Mouse (Mus musculus) neural tube, embryonic 12.5 days (tissue): ENCODE data around the gene Rhbdd1. TPM values are rescaled to one million over a fixed set of nuclear protein-coding genes. Genes with fewer than 3 reads are reported as not detected.

ENCODE experiments used
- ATAC-seq: fragments of 200-750 bp; cut with Nextera tagmentation; 2 replicates; pipeline ENCODE4 v1.8.0; 2017; ENCODE audit warnings: low read depth, mild to moderate bottlenecking, moderate TSS enrichment, moderate library complexity; ENCODE audit not compliant: low FRiP score
- H3K27ac ChIP-seq: fragments of 300-500 bp; sonication (generic); 2 replicates; pipeline ENCODE4 v1.5.1; 2016
- H3K27me3 ChIP-seq: fragments of 300-500 bp; sonication (generic); replicated peaks from 2 replicates; pipeline ENCODE4 v1.6.1; 2016; ENCODE audit warnings: mild to moderate bottlenecking
- H3K36me3 ChIP-seq: fragments of 300-500 bp; sonication (generic); 2 replicates; pipeline ENCODE4 v1.6.1; 2016; ENCODE audit warnings: mild to moderate bottlenecking
- H3K4me1 ChIP-seq: fragments of 300-500 bp; sonication (generic); 2 replicates; pipeline ENCODE4 v1.6.1; 2016
- H3K4me2 ChIP-seq: fragments of 300-500 bp; sonication (generic); replicated peaks from 2 replicates; pipeline ENCODE4 v1.6.1; 2016; ENCODE audit warnings: mild to moderate bottlenecking
- H3K4me3 ChIP-seq: fragments of 300-500 bp; sonication (generic); 2 replicates; pipeline ENCODE4 v1.5.1; 2016
- H3K9ac ChIP-seq: fragments of 300-500 bp; sonication (generic); 2 replicates; pipeline ENCODE4 v1.6.1; 2016; ENCODE audit warnings: mild to moderate bottlenecking
- H3K9me3 ChIP-seq: fragments of 300-500 bp; sonication (generic); 2 replicates; pipeline ENCODE4 v1.6.1; 2016; ENCODE audit warnings: mild to moderate bottlenecking
- WGBS: fragments of 180-500 bp; shearing (Covaris S2); methylation state at CpG from one replicate; pipeline ENCODE4 v1.1.7; 2016; 5-methylcytosine and 5-hydroxymethylcytosine counted together
- microRNA-seq: library from miRNA; unstranded; fragments of <30 nt; microRNA quantifications from one replicate; pipeline ENCODE4, GENCODE M21; 2017
- polyA plus RNA-seq: library from polyadenylated mRNA; unstranded; fragments of >200 nt; fragmentation: Nextera tagmentation; extraction: Ambion mirVana; gene quantifications from 2 replicates; pipeline ENCODE4 v1.2.1, GENCODE M21; 2016

The Rhbdd1 gene
- polyA plus RNA-seq, 1 experiment from 2014 or later: 9.5 TPM

DNA sequence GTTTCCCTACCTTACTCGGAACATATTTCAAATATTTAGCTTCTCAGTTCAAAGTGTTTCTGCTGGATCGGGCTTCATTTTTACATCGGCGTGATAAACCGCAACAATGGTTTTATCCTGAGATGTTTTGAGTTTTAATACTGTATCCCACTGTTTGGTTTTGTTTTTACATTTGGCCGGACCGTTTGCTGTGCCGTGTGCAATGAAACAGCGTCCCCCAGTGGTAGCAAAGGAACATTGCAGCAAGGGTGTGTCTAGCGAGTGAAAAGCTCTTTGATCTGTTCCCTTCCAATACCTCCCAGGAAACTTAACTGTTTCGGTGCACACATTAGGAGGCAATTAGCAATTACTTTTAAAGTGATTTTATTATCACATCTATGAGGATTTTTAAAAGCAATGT is 160.0 kb downstream of the Rhbdd1 start:
- Histone ChIP-seq H3K9me3 (no peaks in the 10 kb centered on the region), H3K4me1 (peaks cover 29% of the 10 kb centered on the region), H3K4me2 (peak overlapping the region; percentile 25), H3K4me3 (no peak overlapping the region), H3K9ac (no peak overlapping the region), H3K36me3 (no peaks in the 10 kb centered on the region), H3K27me3 (no peaks in the 10 kb centered on the region), H3K27ac (no peak overlapping the region)
- peak; percentile 54 for ATAC-seq
- WGBS: 39% methylated on average over 11 of the region's 11 CpGs

GRCm38 (mm10) chr1:82476746-82477145 is 160.5 kb downstream of the Rhbdd1 start:
- 6% methylated on average over 9 of the region's 9 CpGs for WGBS
- Histone ChIP-seq H3K4me2 (peak overlapping the region; percentile 25; the same call in 1 of the 2 replicates), H3K4me1 (peaks cover 29% of the 10 kb centered on the region), H3K27ac (no peak overlapping the region), H3K4me3 (no peak overlapping the region), H3K36me3 (no peaks in the 10 kb centered on the region), H3K9me3 (no peaks in the 10 kb centered on the region), H3K9ac (no peak overlapping the region), H3K27me3 (no peaks in the 10 kb centered on the region)
- ATAC-seq: 0 out of 2 replicates have a peak, but pooled peaks have one; percentile 19

DNA sequence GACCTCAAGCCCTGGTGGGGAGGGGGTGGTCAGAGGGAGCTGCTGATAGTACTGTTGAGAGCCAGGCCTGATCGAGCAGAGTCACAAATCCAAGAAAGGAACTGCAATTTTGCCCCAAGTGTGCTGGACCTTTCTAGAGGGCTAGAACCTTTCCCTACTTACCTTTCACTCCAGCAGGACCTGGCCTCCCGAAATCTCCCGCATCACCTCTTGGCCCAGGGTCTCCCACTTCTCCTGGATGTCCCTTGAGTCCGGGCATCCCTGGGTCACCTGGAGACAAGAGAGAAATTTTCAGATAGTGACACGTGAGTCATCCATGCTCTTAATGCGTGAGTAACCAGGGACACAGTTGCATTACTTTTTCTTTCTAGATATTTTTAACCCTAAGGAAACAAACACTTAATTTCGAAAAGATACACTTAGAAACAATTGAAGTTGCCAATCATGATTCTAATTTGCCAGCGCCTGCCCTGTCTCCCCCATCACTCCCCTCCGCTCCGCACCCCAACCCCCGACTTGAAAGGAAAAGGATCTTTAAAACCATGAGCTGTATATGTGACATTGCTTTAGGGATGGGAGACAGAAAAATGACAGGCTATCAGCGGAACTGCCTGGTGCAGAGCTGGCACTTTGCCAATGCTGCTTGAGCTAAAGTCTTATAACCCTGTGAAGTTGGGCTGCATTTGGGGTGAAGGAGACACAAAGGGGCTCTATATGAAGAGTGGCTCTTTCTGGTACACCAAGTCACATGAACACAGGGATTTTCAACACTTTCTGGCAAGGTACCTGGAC is 163.6 kb downstream of the Rhbdd1 start:
- WGBS: 93% methylated on average over 12 of the region's 12 CpGs
- ATAC-seq: no peak

DNA sequence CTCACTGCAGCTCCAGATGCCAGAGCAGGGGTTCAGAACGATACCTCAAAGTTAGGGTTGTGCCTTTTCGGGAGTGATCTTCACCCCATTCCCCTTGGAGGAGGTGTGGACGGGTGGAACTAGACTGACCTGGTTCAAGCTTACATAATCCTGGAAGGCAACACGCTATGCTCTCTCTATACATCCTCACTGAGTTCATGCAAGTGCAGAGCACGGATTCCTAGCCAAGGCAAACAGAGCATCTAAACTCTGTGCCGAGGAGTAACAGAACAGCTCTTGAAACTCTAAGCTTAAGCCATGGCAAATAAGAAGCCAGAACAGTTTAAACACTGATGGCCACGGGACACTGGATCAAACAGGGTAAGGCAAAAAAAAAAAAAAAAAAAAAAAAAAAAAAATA is 166.1 kb downstream of the Rhbdd1 start:
- no peak for ATAC-seq
- Histone ChIP-seq H3K4me3 (no peak overlapping the region), H3K27ac (no peak overlapping the region), H3K4me2 (no peak overlapping the region), H3K4me1 (no peaks in the 10 kb centered on the region), H3K9ac (no peak overlapping the region), H3K9me3 (no peaks in the 10 kb centered on the region), H3K36me3 (no peaks in the 10 kb centered on the region), H3K27me3 (no peaks in the 10 kb centered on the region)
- WGBS: 86% methylated on average over 7 of the region's 7 CpGs

More for the DNA sequence above, 163.6 kb downstream of the Rhbdd1 start:
- Histone ChIP-seq H3K4me3 (no peak overlapping the region), H3K9ac (no peak overlapping the region), H3K36me3 (no peaks in the 10 kb centered on the region), H3K4me1 (peaks cover 18% of the 10 kb centered on the region), H3K27me3 (no peaks in the 10 kb centered on the region), H3K9me3 (no peaks in the 10 kb centered on the region), H3K4me2 (no peak overlapping the region), H3K27ac (no peak overlapping the region)

- no peak overlapping the region for H3K4me2 ChIP-seq
- no peak overlapping the region for H3K9ac ChIP-seq
- H3K27me3 ChIP-seq: no peaks in the 10 kb centered on the region
- no peak overlapping the region for H3K27ac ChIP-seq
- H3K4me3 ChIP-seq: no peak overlapping the region
- H3K9me3 ChIP-seq: no peaks in the 10 kb centered on the region
- no peaks in the 10 kb centered on the region for H3K36me3 ChIP-seq
- WGBS: 86% methylated on average over 4 of the region's 4 CpGs
- no peaks in the 10 kb centered on the region for H3K4me1 ChIP-seq
- no peak for ATAC-seq
Observed at GRCm38 (mm10) chr1:82486371-82486770, 170.1 kb downstream of the Rhbdd1 start.

GRCm38 (mm10) chr1:82491954-82492353 is 175.7 kb downstream of the Rhbdd1 start:
- Histone ChIP-seq H3K36me3 (no peaks in the 10 kb centered on the region), H3K27me3 (no peaks in the 10 kb centered on the region), H3K4me1 (no peaks in the 10 kb centered on the region), H3K9me3 (no peaks in the 10 kb centered on the region), H3K4me3 (no peak overlapping the region), H3K4me2 (no peak overlapping the region), H3K27ac (no peak overlapping the region), H3K9ac (no peak overlapping the region)
- 94% methylated on average over 2 of the region's 2 CpGs for WGBS
- ATAC-seq: no peak

Small RNA genes within 50 kb of the gene (microRNA-seq; reads per million reads assigned to microRNA genes)
- not detected for gene Gm22112

Other genes with a start within 250 kb of the Rhbdd1 start
- gene Gm9747, start 83.3 kb upstream of the Rhbdd1 start, polyA plus RNA-seq: 30.7 and 31.0 TPM in 2 replicates
- gene Irs1, start 25.0 kb upstream of the Rhbdd1 start, polyA plus RNA-seq: 11.8 and 12.6 TPM in 2 replicates